Mouse (Mus musculus): Measurements from ENCODE around the gene Psmd5. TPM values are rescaled to one million over a fixed set of nuclear protein-coding genes. Genes with fewer than 3 reads are reported as not detected.

The Psmd5 gene
- polyA plus RNA-seq, 1 experiment, result 6.9 TPM

DNA sequence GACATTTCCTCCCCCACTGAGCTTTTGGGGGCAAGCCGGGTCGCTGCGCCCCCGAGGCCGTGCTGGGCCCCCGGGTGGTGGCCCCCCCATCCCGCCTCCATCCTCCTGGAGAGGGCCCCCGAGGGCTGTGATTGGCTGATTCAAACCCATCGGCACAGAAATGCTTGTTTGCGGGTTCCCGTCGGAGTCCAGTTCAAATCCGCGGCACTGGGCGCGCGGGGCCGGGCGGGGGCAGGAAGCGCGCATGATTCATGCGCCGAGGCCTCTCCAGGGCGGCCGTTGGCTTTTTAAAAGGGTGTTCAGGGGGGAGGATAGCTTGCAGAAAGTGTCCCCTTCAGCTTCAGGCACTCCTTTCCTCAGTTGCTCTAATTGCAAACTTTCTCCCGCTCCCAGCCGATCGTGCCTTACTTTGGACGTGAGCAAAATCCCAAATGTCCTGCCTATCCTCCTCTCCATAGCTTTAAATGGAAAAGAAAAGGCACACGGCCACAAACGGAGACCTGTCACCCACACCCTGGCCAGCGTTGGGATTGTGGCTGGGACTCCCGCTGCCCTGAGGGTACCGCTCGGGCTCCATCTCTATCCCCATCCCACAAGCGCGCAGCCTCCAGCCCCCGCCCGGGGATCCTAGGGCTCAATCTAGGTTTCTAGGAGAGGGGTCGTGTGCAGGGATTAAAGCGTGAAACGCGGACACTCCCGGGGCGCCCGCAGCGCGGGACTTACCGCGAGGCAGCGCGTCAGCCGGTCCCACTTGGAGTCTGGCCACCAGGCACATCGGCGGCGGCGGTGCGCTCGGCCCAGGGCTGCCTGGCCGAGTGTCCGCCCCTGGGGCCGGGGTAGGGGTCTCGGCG lies 38.7 kb upstream of the Psmd5 start, which contains the start of gene Phf19:
TSS of gene Phf19 (minus strand) at position 809 of the 851 bp plus-strand sequence.
- no peaks in the 10 kb centered on the region; the same call in 1 of the 2 replicates for H3K4me1 ChIP-seq (ENCODE audit: control insufficient read depth, insufficient read depth, insufficient read length)
- peak within 1 kb of the TSS; percentile 68 for H3K4me3 ChIP-seq (ENCODE audit: extremely low read depth, insufficient read depth, insufficient read length)
- TF ChIP-seq POLR2A (IDR thresholded peaks at IDR 0.05; ENCODE audit: low read depth, low read length), result no peak
- no peak for TF ChIP-seq CTCF (IDR thresholded peaks at IDR 0.05; ENCODE audit: extremely low read depth, insufficient read depth, insufficient read length, insufficient replicate concordance)
- H3K27me3 ChIP-seq (ENCODE audit: control insufficient read depth, insufficient read depth, low read length), result no peaks in the 10 kb centered on the region
- peak in 1 of 2 experiments; percentile 51 for DNase-seq (ENCODE audit: low read depth in 1 of 2, low spot score in 2 of 2)
- 0 out of 2 replicates have a peak within 1 kb of the TSS, but pooled peaks have one; percentile 19 for H3K27ac ChIP-seq (ENCODE audit: insufficient read depth, low read length)
- H3K36me3 ChIP-seq (ENCODE audit: control insufficient read depth, insufficient read depth, low read length), result no peaks in the 10 kb centered on the region
- under 1% methylated on average over 61 of the region's 64 CpGs for WGBS

DNA sequence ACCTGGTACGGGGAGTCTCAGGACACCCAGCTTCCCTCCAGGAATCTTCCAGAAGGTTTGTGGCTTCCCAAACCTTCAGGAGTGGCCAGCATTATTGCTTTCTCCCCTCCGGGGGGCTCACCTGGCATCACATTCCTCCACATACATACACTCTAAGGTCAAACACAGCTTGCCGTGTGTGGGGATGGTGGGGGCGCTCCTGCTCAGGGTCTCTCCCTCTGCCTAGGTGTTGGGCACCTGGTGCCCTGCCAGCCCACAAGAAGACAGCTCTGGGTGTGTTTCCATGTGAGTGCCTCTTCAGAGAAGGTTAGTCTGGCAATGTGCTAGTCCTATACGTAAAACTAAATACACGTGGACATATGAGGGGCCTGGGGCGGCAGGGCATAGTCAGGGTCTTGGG lies 37.8 kb upstream of the Psmd5 start:
- H3K36me3 ChIP-seq (ENCODE audit: control insufficient read depth, insufficient read depth, low read length), result no peaks in the 10 kb centered on the region
- 61% methylated on average over 7 of the region's 7 CpGs for WGBS
- DNase-seq (ENCODE audit: low read depth in 1 of 2, low spot score in 2 of 2), result no peak
- no peaks in the 10 kb centered on the region; the same call in 1 of the 2 replicates for H3K4me1 ChIP-seq (ENCODE audit: control insufficient read depth, insufficient read depth, insufficient read length)
- H3K27ac ChIP-seq (ENCODE audit: insufficient read depth, low read length), result no peak overlapping the region
- TF ChIP-seq POLR2A (IDR thresholded peaks at IDR 0.05; ENCODE audit: low read depth, low read length), result no peak
- TF ChIP-seq CTCF (IDR thresholded peaks at IDR 0.05; ENCODE audit: extremely low read depth, insufficient read depth, insufficient read length, insufficient replicate concordance), result no peak
- H3K4me3 ChIP-seq (ENCODE audit: extremely low read depth, insufficient read depth, insufficient read length), result no peak overlapping the region
- H3K27me3 ChIP-seq (ENCODE audit: control insufficient read depth, insufficient read depth, low read length), result no peaks in the 10 kb centered on the region

DNA sequence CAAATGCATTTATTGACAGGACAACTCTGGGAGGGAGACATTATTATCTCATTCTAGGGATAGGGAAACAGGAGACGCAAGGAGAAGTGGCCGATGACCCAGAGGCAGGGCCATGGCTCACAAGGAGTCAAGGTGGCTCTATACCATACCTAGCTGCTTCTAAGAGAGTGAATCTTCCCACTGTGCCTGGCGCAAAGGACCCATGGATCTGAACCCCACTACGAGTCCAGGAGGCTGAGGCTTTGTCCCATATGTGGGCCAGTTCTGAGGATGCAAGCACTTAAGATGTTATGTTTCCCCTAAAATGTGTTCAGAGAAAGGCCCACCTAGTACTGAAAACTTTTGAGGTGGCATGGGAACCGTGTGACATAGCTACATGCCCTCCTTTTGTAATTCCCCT lies 37.1 kb upstream of the Psmd5 start:
- Histone ChIP-seq H3K27ac (ENCODE audit: insufficient read depth, low read length) (no peak overlapping the region), H3K4me1 (ENCODE audit: control insufficient read depth, insufficient read depth, insufficient read length) (peaks cover 4% of the 10 kb centered on the region; the same call in 1 of the 2 replicates), H3K36me3 (ENCODE audit: control insufficient read depth, insufficient read depth, low read length) (no peaks in the 10 kb centered on the region), H3K27me3 (ENCODE audit: control insufficient read depth, insufficient read depth, low read length) (no peaks in the 10 kb centered on the region), H3K4me3 (ENCODE audit: extremely low read depth, insufficient read depth, insufficient read length) (no peak overlapping the region)
- no peak for DNase-seq (ENCODE audit: low read depth in 1 of 2, low spot score in 2 of 2)
- TF ChIP-seq CTCF (IDR thresholded peaks at IDR 0.05; ENCODE audit: extremely low read depth, insufficient read depth, insufficient read length, insufficient replicate concordance) (no peak), POLR2A (IDR thresholded peaks at IDR 0.05; ENCODE audit: low read depth, low read length) (no peak)
- 83% methylated on average over 5 of the region's 5 CpGs for WGBS

DNA sequence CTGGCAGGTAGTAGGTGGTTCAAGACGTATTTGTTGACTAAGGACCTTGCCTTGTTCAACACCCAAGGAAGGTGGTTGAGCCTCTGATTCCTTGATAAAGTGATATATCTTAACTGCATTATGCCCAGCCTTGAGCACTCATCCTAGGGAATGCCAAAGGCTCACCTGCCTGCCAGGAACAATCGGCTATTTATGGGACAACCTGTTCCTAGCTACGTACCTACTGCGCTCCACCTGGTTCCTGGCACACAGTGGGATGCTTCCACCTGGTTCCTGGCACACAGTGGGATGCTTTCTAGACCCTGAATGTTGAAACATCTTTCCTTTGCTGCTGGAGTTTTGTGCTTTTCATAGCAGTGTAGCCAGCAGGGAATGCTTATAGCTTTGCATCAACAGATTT lies 35.0 kb upstream of the Psmd5 start:
- DNase-seq (ENCODE audit: low read depth in 1 of 2, low spot score in 2 of 2), result no peak
- TF ChIP-seq CTCF (IDR thresholded peaks at IDR 0.05; ENCODE audit: extremely low read depth, insufficient read depth, insufficient read length, insufficient replicate concordance) (no peak), POLR2A (IDR thresholded peaks at IDR 0.05; ENCODE audit: low read depth, low read length) (no peak)

DNA sequence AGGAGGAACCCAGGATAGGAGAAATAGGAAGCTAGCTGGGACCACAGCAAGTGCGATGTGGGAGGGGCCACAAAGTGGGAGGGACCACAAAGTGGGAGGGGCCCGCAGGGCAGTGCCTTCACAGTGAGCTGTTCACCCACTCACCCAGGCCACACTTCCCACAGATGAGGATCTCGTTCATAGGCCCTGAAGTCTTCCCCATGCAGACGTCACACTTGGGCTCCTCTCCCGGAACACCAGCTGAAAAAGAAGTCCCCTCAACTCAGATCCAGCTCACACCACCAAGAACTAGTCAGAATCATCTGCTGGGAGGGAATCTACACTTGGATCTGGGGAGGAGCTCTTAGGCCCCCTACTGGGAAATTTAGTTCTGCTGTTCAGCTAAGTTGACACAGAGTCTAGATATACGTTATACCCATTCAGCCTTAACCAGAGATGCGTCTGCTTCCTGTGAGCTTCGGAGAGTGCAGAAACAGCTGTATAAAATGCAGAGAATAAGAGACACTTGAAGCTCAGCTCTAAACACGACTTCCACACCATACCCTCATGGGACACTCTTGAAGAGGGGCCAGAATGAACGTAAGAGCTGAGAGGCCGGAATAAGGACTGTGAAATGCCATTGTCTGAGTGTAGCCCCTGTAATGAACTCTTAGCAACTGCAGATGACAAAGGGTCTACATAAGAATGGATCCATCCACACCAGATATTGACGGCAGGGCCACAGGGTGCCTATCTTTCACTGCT lies 32.3 kb upstream of the Psmd5 start:
- Histone ChIP-seq H3K4me3 (ENCODE audit: extremely low read depth, insufficient read depth, insufficient read length) (no peak overlapping the region), H3K4me1 (ENCODE audit: control insufficient read depth, insufficient read depth, insufficient read length) (peaks cover 10% of the 10 kb centered on the region; the same call in 1 of the 2 replicates), H3K27me3 (ENCODE audit: control insufficient read depth, insufficient read depth, low read length) (no peaks in the 10 kb centered on the region), H3K27ac (ENCODE audit: insufficient read depth, low read length) (peak overlapping the region; percentile 75), H3K36me3 (ENCODE audit: control insufficient read depth, insufficient read depth, low read length) (no peaks in the 10 kb centered on the region)
- DNase-seq (ENCODE audit: low read depth in 1 of 2, low spot score in 2 of 2), result peak in 1 of 2 experiments; percentile 67
- WGBS, result 23% methylated on average over 12 of the region's 12 CpGs
- TF ChIP-seq POLR2A (IDR thresholded peaks at IDR 0.05; ENCODE audit: low read depth, low read length) (no peak), CTCF (IDR thresholded peaks at IDR 0.05; ENCODE audit: extremely low read depth, insufficient read depth, insufficient read length, insufficient replicate concordance) (no peak)

More for the DNA sequence above, 35.0 kb upstream of the Psmd5 start:
- no peaks in the 10 kb centered on the region for H3K36me3 ChIP-seq (ENCODE audit: control insufficient read depth, insufficient read depth, low read length)
- no peaks in the 10 kb centered on the region for H3K27me3 ChIP-seq (ENCODE audit: control insufficient read depth, insufficient read depth, low read length)
- peaks cover 10% of the 10 kb centered on the region; the same call in 1 of the 2 replicates for H3K4me1 ChIP-seq (ENCODE audit: control insufficient read depth, insufficient read depth, insufficient read length)
- no peak overlapping the region for H3K4me3 ChIP-seq (ENCODE audit: extremely low read depth, insufficient read depth, insufficient read length)
- no peak overlapping the region for H3K27ac ChIP-seq (ENCODE audit: insufficient read depth, low read length)
- 94% methylated on average over 4 of the region's 4 CpGs for WGBS

DNA sequence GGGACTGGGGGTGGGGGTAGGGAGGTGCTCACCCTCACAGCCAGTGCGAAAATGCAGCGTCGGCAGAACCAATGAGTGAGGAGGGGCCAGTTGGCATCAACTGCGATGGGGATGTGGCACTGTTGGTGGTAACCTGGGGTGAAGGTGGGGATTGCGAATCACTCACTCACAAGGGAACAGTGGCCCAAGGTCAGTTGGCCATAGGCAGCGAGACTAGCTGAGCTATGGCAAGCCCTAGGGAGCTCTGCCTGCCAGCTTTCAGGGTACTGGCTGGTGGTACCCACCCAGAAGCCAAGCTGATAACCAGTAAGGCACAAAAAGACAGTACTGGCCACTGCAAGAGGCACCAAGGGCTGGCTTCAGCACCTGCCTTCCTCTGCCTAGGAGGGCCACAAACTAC lies 31.7 kb upstream of the Psmd5 start:
- TF ChIP-seq CTCF (IDR thresholded peaks at IDR 0.05; ENCODE audit: extremely low read depth, insufficient read depth, insufficient read length, insufficient replicate concordance) (no peak), POLR2A (IDR thresholded peaks at IDR 0.05; ENCODE audit: low read depth, low read length) (no peak)
- 92% methylated on average over 6 of the region's 6 CpGs for WGBS
- H3K4me3 ChIP-seq (ENCODE audit: extremely low read depth, insufficient read depth, insufficient read length), result no peak overlapping the region

More for the DNA sequence above, 31.7 kb upstream of the Psmd5 start:
- H3K36me3 ChIP-seq (ENCODE audit: control insufficient read depth, insufficient read depth, low read length), result no peaks in the 10 kb centered on the region
- H3K27me3 ChIP-seq (ENCODE audit: control insufficient read depth, insufficient read depth, low read length), result no peaks in the 10 kb centered on the region
- H3K27ac ChIP-seq (ENCODE audit: insufficient read depth, low read length), result peak overlapping the region; percentile 75
- peaks cover 10% of the 10 kb centered on the region; the same call in 1 of the 2 replicates for H3K4me1 ChIP-seq (ENCODE audit: control insufficient read depth, insufficient read depth, insufficient read length)
- no peak for DNase-seq (ENCODE audit: low read depth in 1 of 2, low spot score in 2 of 2)
